10 mouse cellular contexts compared by ENCODE assay signal in the genomic region with DNA sequence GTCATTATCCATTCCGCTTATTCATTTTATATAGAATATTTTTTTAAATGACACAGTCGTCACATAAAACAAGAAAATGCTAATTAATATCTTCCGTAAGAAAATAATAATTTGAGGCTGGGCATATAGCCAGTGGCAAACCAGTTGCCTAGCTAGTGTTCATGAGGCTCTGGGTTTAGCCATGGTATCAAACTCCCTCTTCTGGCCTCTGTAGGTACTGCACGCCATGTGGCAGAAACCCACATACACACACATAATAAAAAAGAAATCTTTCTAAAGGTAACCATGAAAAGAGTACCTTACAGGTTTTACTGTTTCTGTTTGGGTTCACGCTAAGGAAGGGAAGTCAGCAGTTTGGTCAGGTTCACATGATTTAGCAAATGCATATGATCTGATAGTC.
DNase-seq lines count a peak whose midpoint lies in the region; ATAC-seq and TF ChIP-seq lines count a peak whose summit lies in the region.
"Had no signal": no experiment of that assay in that cellular context is flagged by ENCODE, and none has a peak within 500 bp of the region (broad histone marks: within the 10 kb centered on the region; RNA-seq: fewer than 3 reads in every experiment).

No protein-coding gene starts in this region.

- no peaks in the 10 kb centered on the region for H3K36me3 ChIP-seq in neural tube, embryonic 11.5 days (ENCODE audit: control insufficient read depth, insufficient read depth, low read length)
- no peaks in the 10 kb centered on the region for H3K36me3 ChIP-seq in neural tube, embryonic 15.5 days
- H3K36me3 ChIP-seq: embryonic facial prominence, embryonic 13.5 days had no signal

- DNase-seq in gastrocnemius, adult 2 months: no peak
- DNase-seq in gastrocnemius, adult 8-10 months (ENCODE audit: low spot score in 2 of 2): no peak
- peak; percentile 13 for DNase-seq in neural tube, embryonic 11.5 days (ENCODE audit: low spot score)
- peak; percentile 3 for DNase-seq in WW6 (ENCODE audit: low read depth, low spot score)
- DNase-seq in retina, embryonic 14.5 days (ENCODE audit: low spot score): peak; percentile 18
- DNase-seq in urinary bladder, postnatal 4 days (ENCODE audit: low spot score in 2 of 2): no peak
- no peak for DNase-seq in lung, postnatal 14 days
- DNase-seq: kidney, postnatal 10 days had no signal

- H3K9ac ChIP-seq in neural tube, embryonic 11.5 days (ENCODE audit: low read length): no peak overlapping the region
- H3K9ac ChIP-seq in neural tube, embryonic 15.5 days (replicated peaks): no peak overlapping the region
- H3K9ac ChIP-seq: embryonic facial prominence, embryonic 13.5 days had no signal

- H3K9me3 ChIP-seq in neural tube, embryonic 11.5 days (ENCODE audit: control insufficient read depth, low read length): no peaks in the 10 kb centered on the region
- H3K9me3 ChIP-seq in neural tube, embryonic 15.5 days (replicated peaks): no peaks in the 10 kb centered on the region

- TF ChIP-seq CTCF in gastrocnemius, adult 2 months (IDR thresholded peaks at IDR 0.05): peak; percentile 24; the same call in 1 of the 2 replicates

- no peak for ATAC-seq in neural tube, embryonic 11.5 days (ENCODE audit: insufficient read depth, low FRiP score, low TSS enrichment)
- ATAC-seq in neural tube, embryonic 15.5 days (ENCODE audit: low FRiP score): no peak

- WGBS in neural tube, embryonic 11.5 days: 93% methylated on average over 5 of the region's 5 CpGs
- 92% methylated on average over 5 of the region's 5 CpGs for WGBS in neural tube, embryonic 15.5 days

- no peak overlapping the region for H3K4me3 ChIP-seq in gastrocnemius, adult 2 months
- no peak overlapping the region for H3K4me3 ChIP-seq in neural tube, embryonic 11.5 days (ENCODE audit: low read depth, low read length)
- no peak overlapping the region for H3K4me3 ChIP-seq in neural tube, embryonic 15.5 days (replicated peaks)
- H3K4me3 ChIP-seq: embryonic facial prominence, embryonic 13.5 days had no signal

- H3K4me1 ChIP-seq in neural tube, embryonic 11.5 days (ENCODE audit: control insufficient read depth, insufficient read depth, low read length): no peaks in the 10 kb centered on the region
- no peaks in the 10 kb centered on the region for H3K4me1 ChIP-seq in neural tube, embryonic 15.5 days
- H3K4me1 ChIP-seq: embryonic facial prominence, embryonic 13.5 days had no signal

- H3K27ac ChIP-seq in gastrocnemius, adult 2 months: no peak overlapping the region
- no peak overlapping the region for H3K27ac ChIP-seq in neural tube, embryonic 11.5 days (ENCODE audit: low read depth, low read length)
- H3K27ac ChIP-seq in neural tube, embryonic 15.5 days (replicated peaks): no peak overlapping the region
- H3K27ac ChIP-seq: embryonic facial prominence, embryonic 13.5 days had no signal

- intact Hi-C loops in gastrocnemius, adult 2 months (cut with DNase I): no loop called here

- H3K4me2 ChIP-seq in neural tube, embryonic 11.5 days (ENCODE audit: low read depth): no peak overlapping the region
- H3K4me2 ChIP-seq in neural tube, embryonic 15.5 days: no peak overlapping the region
- H3K4me2 ChIP-seq: embryonic facial prominence, embryonic 13.5 days had no signal

- no peaks in the 10 kb centered on the region for H3K27me3 ChIP-seq in neural tube, embryonic 11.5 days (ENCODE audit: control insufficient read depth, insufficient read depth, low read length)
- no peaks in the 10 kb centered on the region for H3K27me3 ChIP-seq in neural tube, embryonic 15.5 days (replicated peaks)
- H3K27me3 ChIP-seq: embryonic facial prominence, embryonic 13.5 days had no signal

Comparison
In these comparisons a context has a peak if more than half of its experiments do, and no peak if none do; other contexts are left out.
1. DNase-seq: peak in neural tube, embryonic 11.5 days (single experiment), WW6 (single experiment) and retina, embryonic 14.5 days (single experiment); none in gastrocnemius, adult 2 months (single experiment), gastrocnemius, adult 8-10 months (0 of 2), urinary bladder, postnatal 4 days (0 of 2) and lung, postnatal 14 days (single experiment).